Mouse (Mus musculus): Measurements from ENCODE around the gene Itgal. TPM values are rescaled to one million over a fixed set of nuclear protein-coding genes. Genes with fewer than 3 reads are reported as not detected.
A peak's percentile ranks its signal among the peaks of the same experiment; 100 is the strongest.
"Not testable (repeated sequence)": the region's sequence is repeated elsewhere in the genome, so short reads cannot be mapped to it uniquely, and the experiment has no call there.

The Itgal gene
- polyA plus RNA-seq (2015; fragmentation: Nextera tagmentation; extraction: Ambion mirVana), result 5.4 and 6.7 TPM in 2 replicates

DNA sequence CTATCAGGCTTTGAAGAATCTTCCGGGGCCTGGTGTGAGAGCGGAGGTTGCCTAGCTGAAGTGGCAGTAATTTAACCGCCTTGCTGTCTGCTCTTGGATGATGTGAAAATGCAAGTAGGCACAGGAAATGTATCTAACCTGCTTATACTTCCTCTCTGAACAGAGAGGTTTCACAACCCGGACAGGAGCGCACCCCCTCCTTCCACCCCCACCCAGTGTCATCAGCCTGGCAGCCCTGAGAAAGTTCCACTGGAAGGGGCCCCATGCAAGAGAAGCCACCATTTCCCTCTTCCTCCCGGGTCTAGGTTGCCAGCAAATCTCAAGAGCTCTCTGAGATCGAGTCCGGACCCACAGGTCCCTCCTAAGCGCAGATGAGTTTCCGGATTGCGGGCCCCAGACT lies at the start of gene Itgal:
TSS of gene Itgal (plus strand) at position 163 of the 400 bp plus-strand sequence.
- H3K4me2 ChIP-seq (ENCODE audit: low read depth, low read length), result peak within 1 kb of the TSS; percentile 39; the same call in 1 of the 2 replicates
- ATAC-seq (ENCODE audit: low read depth), result peak; percentile 48; the same call in 1 of the 2 replicates
- no peak within 1 kb of the TSS for H3K9ac ChIP-seq (ENCODE audit: low read depth, low read length)
- no peaks in the 10 kb centered on the region for H3K36me3 ChIP-seq (ENCODE audit: control insufficient read depth, insufficient read depth)
- peak within 1 kb of the TSS; percentile 74 for H3K27ac ChIP-seq (ENCODE audit: low read length)
- no peaks in the 10 kb centered on the region for H3K9me3 ChIP-seq (replicated peaks; ENCODE audit: control insufficient read depth, low read length)
- H3K4me1 ChIP-seq (ENCODE audit: control insufficient read depth, low read depth, low read length), result no peaks in the 10 kb centered on the region; the same call in none of the 2 replicates
- H3K4me3 ChIP-seq (ENCODE audit: low read depth, low read length), result peak within 1 kb of the TSS; percentile 45
- WGBS (ENCODE audit: insufficient replicate concordance), result 18% methylated on average over 11 of the region's 11 CpGs
- H3K27me3 ChIP-seq (ENCODE audit: control insufficient read depth, insufficient read depth, low read depth, low read length), result no peaks in the 10 kb centered on the region

DNA sequence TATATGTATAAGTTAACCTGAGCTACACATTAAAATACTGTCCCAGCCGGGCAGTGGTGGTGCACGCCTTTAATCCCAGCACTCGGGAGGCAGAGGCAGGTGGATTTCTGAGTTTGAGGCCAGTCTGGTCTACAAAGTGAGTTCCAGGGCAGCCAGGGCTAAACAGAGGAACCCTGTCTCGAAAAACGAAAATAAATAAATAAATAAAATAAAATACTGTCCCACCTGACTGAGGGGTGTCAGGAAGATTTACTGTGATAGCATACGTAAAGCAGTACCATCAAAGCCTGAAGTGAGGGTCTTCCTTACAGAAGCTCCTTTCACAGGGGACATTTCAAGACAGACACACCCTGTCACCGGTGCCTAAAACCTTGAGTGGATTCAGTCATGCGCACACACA lies 45.5 kb upstream of the Itgal start:
- not testable (repeated sequence) for H3K9me3 ChIP-seq (replicated peaks; ENCODE audit: control insufficient read depth, low read length); H3K36me3 ChIP-seq (ENCODE audit: control insufficient read depth, insufficient read depth); H3K27ac ChIP-seq (ENCODE audit: low read length); H3K27me3 ChIP-seq (ENCODE audit: control insufficient read depth, insufficient read depth, low read depth, low read length); H3K9ac ChIP-seq (ENCODE audit: low read depth, low read length); H3K4me2 ChIP-seq (ENCODE audit: low read depth, low read length); H3K4me3 ChIP-seq (ENCODE audit: low read depth, low read length); ATAC-seq (ENCODE audit: low read depth)
- WGBS (ENCODE audit: insufficient replicate concordance), result 81% methylated on average over 8 of the region's 8 CpGs
- peaks cover 28% of the 10 kb centered on the region for H3K4me1 ChIP-seq (ENCODE audit: control insufficient read depth, low read depth, low read length)

DNA sequence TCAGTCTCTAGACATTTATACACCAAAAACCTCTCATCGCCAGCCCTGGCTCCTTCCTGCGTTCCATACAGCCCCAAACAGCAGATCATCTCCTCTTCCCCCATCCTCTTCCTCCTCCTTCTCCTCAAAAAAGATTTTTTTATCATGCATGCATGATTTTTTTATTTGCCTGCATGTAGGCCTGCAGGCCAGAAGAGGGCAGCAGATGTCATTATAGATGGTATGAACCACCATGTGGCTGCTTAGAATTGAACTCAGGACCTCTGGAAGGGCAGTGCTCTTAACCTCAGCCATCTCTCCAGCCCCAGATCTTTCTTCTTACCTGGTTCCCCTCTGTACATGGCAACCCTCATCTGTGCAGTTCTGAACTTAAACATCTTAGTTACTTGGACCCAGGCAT lies 43.6 kb upstream of the Itgal start:
- Histone ChIP-seq H3K4me3 (ENCODE audit: low read depth, low read length) (no peak overlapping the region), H3K36me3 (ENCODE audit: control insufficient read depth, insufficient read depth) (no peaks in the 10 kb centered on the region; the same call in 1 of the 2 replicates), H3K9ac (ENCODE audit: low read depth, low read length) (no peak overlapping the region), H3K4me2 (ENCODE audit: low read depth, low read length) (no peak overlapping the region), H3K27ac (ENCODE audit: low read length) (no peak overlapping the region), H3K4me1 (ENCODE audit: control insufficient read depth, low read depth, low read length) (peaks cover 24% of the 10 kb centered on the region), H3K27me3 (ENCODE audit: control insufficient read depth, insufficient read depth, low read depth, low read length) (no peaks in the 10 kb centered on the region), H3K9me3 (replicated peaks; ENCODE audit: control insufficient read depth, low read length) (no peaks in the 10 kb centered on the region)
- ATAC-seq (ENCODE audit: low read depth), result no peak
- 54% methylated on average over 2 of the region's 2 CpGs for WGBS (ENCODE audit: insufficient replicate concordance)

DNA sequence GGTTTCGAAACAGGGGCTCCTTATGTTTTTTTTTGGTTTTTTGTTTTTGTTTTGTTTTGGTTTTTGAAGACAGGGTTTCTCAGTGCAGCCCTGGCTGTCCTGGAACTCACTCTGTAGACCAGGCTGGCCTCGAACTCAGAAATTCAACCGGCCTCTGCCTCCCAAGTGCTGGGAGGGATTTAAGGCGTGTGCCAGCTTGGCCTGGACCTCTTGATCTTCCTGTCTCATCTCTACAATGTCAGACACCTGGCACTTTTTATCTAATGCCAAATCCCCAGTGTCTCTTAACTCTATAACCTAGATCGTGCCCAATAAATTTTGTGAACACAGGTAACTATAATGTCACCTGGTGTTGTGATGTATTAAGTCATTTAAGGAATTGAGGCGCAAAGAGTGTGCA lies 42.7 kb upstream of the Itgal start:
- peak overlapping the region; percentile 99 for H3K4me2 ChIP-seq (ENCODE audit: low read depth, low read length)
- peaks cover 24% of the 10 kb centered on the region for H3K4me1 ChIP-seq (ENCODE audit: control insufficient read depth, low read depth, low read length)
- peak overlapping the region; percentile 74 for H3K4me3 ChIP-seq (ENCODE audit: low read depth, low read length)
- no peaks in the 10 kb centered on the region for H3K27me3 ChIP-seq (ENCODE audit: control insufficient read depth, insufficient read depth, low read depth, low read length)
- no peak for ATAC-seq (ENCODE audit: low read depth)
- 63% methylated on average over 6 of the region's 6 CpGs for WGBS (ENCODE audit: insufficient replicate concordance)
- no peaks in the 10 kb centered on the region; the same call in 1 of the 2 replicates for H3K36me3 ChIP-seq (ENCODE audit: control insufficient read depth, insufficient read depth)
- H3K9me3 ChIP-seq (replicated peaks; ENCODE audit: control insufficient read depth, low read length), result no peaks in the 10 kb centered on the region
- peak overlapping the region; percentile 73 for H3K9ac ChIP-seq (ENCODE audit: low read depth, low read length)
- peak overlapping the region; percentile 84 for H3K27ac ChIP-seq (ENCODE audit: low read length)

DNA sequence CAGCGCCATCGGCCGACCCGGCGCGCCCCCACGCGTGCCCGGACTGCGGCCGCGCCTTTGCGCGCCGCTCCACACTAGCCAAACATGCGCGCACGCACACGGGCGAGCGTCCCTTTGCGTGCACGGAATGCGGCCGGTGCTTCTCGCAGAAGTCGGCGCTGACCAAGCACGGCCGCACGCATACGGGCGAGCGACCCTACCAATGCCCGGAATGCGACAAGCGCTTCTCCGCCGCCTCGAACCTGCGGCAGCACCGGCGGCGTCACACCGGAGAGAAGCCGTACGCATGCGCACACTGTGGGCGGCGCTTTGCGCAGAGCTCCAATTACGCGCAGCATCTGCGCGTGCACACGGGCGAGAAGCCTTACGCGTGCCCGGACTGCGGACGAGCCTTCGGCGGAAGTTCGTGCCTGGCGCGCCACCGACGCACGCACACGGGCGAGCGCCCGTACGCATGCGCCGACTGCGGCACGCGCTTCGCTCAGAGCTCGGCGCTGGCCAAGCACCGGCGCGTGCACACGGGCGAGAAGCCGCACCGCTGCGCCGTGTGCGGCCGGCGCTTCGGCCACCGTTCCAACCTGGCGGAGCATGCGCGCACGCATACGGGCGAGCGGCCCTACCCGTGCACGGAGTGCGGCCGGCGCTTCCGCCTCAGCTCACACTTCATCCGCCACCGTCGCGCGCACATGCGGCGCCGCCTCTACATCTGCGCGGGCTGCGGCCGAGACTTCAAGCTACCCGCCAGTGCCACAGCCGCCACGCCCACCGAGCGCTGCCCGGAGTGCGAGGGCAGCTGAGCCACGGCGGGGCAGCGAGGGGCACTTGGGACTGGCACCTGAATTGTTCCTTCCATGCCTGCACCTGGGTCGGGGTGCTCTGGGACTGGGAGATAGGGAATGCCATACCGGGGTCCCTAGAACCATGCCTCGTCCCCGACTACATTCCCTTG lies 42.0 kb upstream of the Itgal start:
- Histone ChIP-seq H3K27me3 (ENCODE audit: control insufficient read depth, insufficient read depth, low read depth, low read length) (no peaks in the 10 kb centered on the region), H3K4me2 (ENCODE audit: low read depth, low read length) (peak overlapping the region; percentile 99), H3K27ac (ENCODE audit: low read length) (peak overlapping the region; percentile 90), H3K4me3 (ENCODE audit: low read depth, low read length) (peak overlapping the region; percentile 74), H3K4me1 (ENCODE audit: control insufficient read depth, low read depth, low read length) (peaks cover 28% of the 10 kb centered on the region), H3K9me3 (replicated peaks; ENCODE audit: control insufficient read depth, low read length) (no peaks in the 10 kb centered on the region), H3K36me3 (ENCODE audit: control insufficient read depth, insufficient read depth) (no peaks in the 10 kb centered on the region; the same call in 1 of the 2 replicates), H3K9ac (ENCODE audit: low read depth, low read length) (peak overlapping the region; percentile 75)
- peak; percentile 91 for ATAC-seq (ENCODE audit: low read depth)
- under 1% methylated on average over 135 of the region's 136 CpGs for WGBS (ENCODE audit: insufficient replicate concordance)

DNA sequence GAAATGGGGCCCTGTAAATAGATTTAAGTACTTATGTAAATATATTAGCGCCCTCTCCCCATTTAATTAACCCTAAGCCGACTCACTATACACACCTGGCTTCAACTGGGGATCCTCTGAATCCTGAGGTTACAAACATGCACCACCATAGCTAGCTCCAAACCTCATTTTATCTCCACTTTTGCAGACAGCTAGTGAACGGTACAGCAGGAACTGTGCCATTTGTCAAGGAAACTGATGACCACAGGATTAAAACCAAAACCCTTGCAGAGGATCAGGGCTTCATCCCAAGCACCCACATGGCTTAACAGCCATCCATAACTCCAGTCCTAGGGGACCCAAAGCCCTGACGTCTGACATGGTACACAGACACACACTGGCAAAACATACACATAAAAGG lies 41.1 kb upstream of the Itgal start:
- H3K27ac ChIP-seq (ENCODE audit: low read length), result peak overlapping the region; percentile 90
- no peaks in the 10 kb centered on the region; the same call in 1 of the 2 replicates for H3K36me3 ChIP-seq (ENCODE audit: control insufficient read depth, insufficient read depth)
- H3K4me2 ChIP-seq (ENCODE audit: low read depth, low read length), result peak overlapping the region; percentile 99
- H3K27me3 ChIP-seq (ENCODE audit: control insufficient read depth, insufficient read depth, low read depth, low read length), result no peaks in the 10 kb centered on the region
- peaks cover 35% of the 10 kb centered on the region for H3K4me1 ChIP-seq (ENCODE audit: control insufficient read depth, low read depth, low read length)
- no peaks in the 10 kb centered on the region for H3K9me3 ChIP-seq (replicated peaks; ENCODE audit: control insufficient read depth, low read length)
- ATAC-seq (ENCODE audit: low read depth), result no peak
- H3K4me3 ChIP-seq (ENCODE audit: low read depth, low read length), result peak overlapping the region; percentile 74; the same call in 1 of the 2 replicates
- 13% methylated on average over 4 of the region's 4 CpGs for WGBS (ENCODE audit: insufficient replicate concordance)
- H3K9ac ChIP-seq (ENCODE audit: low read depth, low read length), result peak overlapping the region; percentile 75

DNA sequence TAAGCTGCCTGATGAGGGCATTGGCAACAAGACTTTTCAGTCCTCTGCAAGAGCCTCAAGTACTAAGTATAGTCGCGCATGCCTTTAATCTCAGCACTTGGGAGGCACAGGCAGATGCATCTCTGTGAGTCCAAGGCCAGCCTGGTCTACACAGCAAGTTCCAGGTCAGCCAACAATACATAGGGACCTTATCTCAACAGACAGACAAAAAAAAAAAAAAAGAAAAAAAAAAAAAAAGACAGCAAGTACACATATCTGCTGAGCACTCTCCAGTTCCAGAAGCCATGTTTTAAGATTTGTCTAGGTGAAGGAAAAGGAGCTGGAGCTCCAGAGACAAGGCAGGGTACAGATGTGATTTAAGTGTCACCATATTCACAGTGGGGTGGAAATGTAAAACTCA lies 40.1 kb upstream of the Itgal start:
- ATAC-seq (ENCODE audit: low read depth), result no peak
- no peaks in the 10 kb centered on the region for H3K9me3 ChIP-seq (replicated peaks; ENCODE audit: control insufficient read depth, low read length)
- H3K9ac ChIP-seq (ENCODE audit: low read depth, low read length), result no peak overlapping the region
- no peak overlapping the region for H3K27ac ChIP-seq (ENCODE audit: low read length)
- H3K4me1 ChIP-seq (ENCODE audit: control insufficient read depth, low read depth, low read length), result peaks cover 39% of the 10 kb centered on the region
- no peak overlapping the region for H3K4me2 ChIP-seq (ENCODE audit: low read depth, low read length)
- 41% methylated on average over 2 of the region's 2 CpGs for WGBS (ENCODE audit: insufficient replicate concordance)
- no peak overlapping the region for H3K4me3 ChIP-seq (ENCODE audit: low read depth, low read length)
- no peaks in the 10 kb centered on the region for H3K27me3 ChIP-seq (ENCODE audit: control insufficient read depth, insufficient read depth, low read depth, low read length)
- H3K36me3 ChIP-seq (ENCODE audit: control insufficient read depth, insufficient read depth), result no peaks in the 10 kb centered on the region; the same call in 1 of the 2 replicates

DNA sequence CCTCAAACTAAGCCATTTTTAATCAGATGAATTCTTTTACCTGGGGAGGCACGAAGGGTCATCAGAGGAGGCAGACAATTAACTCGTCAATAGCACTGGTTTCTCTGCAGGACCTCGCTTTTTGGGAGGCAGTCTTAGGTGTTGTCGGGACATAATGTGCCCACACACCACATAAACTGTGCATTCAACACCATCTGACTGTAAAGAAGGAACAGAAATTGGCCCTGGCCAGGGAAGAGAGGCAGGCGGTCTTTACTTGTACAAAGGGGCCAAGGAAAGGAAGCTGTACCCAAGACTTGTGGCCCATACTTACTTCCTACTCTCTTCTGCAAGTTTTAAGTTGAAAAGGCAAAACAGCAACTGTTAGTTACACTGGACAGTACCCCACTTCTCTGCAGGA lies 39.5 kb upstream of the Itgal start:
- Histone ChIP-seq H3K4me1 (ENCODE audit: control insufficient read depth, low read depth, low read length) (peaks cover 44% of the 10 kb centered on the region), H3K9me3 (replicated peaks; ENCODE audit: control insufficient read depth, low read length) (no peaks in the 10 kb centered on the region), H3K4me3 (ENCODE audit: low read depth, low read length) (no peak overlapping the region), H3K4me2 (ENCODE audit: low read depth, low read length) (no peak overlapping the region), H3K36me3 (ENCODE audit: control insufficient read depth, insufficient read depth) (no peaks in the 10 kb centered on the region; the same call in 1 of the 2 replicates), H3K27me3 (ENCODE audit: control insufficient read depth, insufficient read depth, low read depth, low read length) (no peaks in the 10 kb centered on the region), H3K27ac (ENCODE audit: low read length) (0 out of 2 replicates have a peak overlapping the region, but pooled peaks have one; percentile 13), H3K9ac (ENCODE audit: low read depth, low read length) (no peak overlapping the region)
- ATAC-seq (ENCODE audit: low read depth), result no peak
- WGBS (ENCODE audit: insufficient replicate concordance), result 76% methylated on average over 5 of the region's 5 CpGs
